Comparison of ENCODE assay signal across 9 mouse cellular contexts in the genomic region with DNA sequence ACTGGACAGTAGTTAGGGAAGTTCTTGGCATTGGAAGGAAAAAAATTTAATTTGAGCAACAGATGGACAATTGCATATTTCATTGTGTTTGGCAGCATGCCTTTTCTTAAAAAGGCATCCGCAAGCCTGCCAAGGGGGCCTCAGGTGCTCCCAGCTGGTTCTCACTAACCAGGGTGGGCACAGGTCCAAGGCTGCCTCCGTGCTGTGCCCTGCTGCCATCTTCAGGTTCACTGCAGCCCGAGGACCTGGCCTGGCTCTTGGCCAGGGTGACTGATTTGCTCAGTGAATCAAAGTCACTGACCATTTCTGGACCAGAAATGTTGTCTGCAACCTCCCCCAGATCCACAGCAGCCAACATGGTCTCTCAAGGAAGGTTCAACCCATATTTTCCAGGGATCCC.
DNase-seq lines count a peak whose midpoint lies in the region; ATAC-seq and TF ChIP-seq lines count a peak whose summit lies in the region.
"Had no signal": no experiment of that assay in that cellular context is flagged by ENCODE, and none has a peak within 500 bp of the region (broad histone marks: within the 10 kb centered on the region; RNA-seq: fewer than 3 reads in every experiment).

No protein-coding gene starts in this region.

- no peak overlapping the region for H3K4me3 ChIP-seq in hindbrain, embryonic 15.5 days
- no peak overlapping the region for H3K4me3 ChIP-seq in hindbrain, embryonic 13.5 days
- H3K4me3 ChIP-seq in forebrain, postnatal 0 days (ENCODE audit: low read depth, low read length), result no peak overlapping the region

- ATAC-seq in hindbrain, embryonic 15.5 days (ENCODE audit: low FRiP score, low read depth), result 0 out of 2 replicates have a peak, but pooled peaks have one; percentile 54
- no peak for ATAC-seq in hindbrain, embryonic 13.5 days (ENCODE audit: low FRiP score)
- no peak for ATAC-seq in forebrain, postnatal 0 days

- WGBS in hindbrain, embryonic 15.5 days, result 47% methylated on average over 3 of the region's 3 CpGs
- 43% methylated on average over 3 of the region's 3 CpGs for WGBS in hindbrain, embryonic 13.5 days
- WGBS in forebrain, postnatal 0 days, result 29% methylated on average over 3 of the region's 3 CpGs

- no peak for TF ChIP-seq CTCF in forebrain, postnatal 0 days (IDR thresholded peaks at IDR 0.05; ENCODE audit: low read depth)

- DNase-seq in ovary, postnatal 36 days (ENCODE audit: low spot score), result peak; percentile 20
- no peak for DNase-seq in ovary, adult 18-20 months (ENCODE audit: low spot score)
- DNase-seq in frontal cortex, postnatal 36 days (ENCODE audit: low spot score in 2 of 2), result peak; percentile 2 to 13
- peak; percentile 40 for DNase-seq in right cerebral cortex, postnatal 4 days
- no peak for DNase-seq in forebrain, postnatal 0 days
- DNase-seq in neural tube, embryonic 10.5 days (ENCODE audit: extremely low spot score, low spot score), result no peak

- H3K27me3 ChIP-seq in hindbrain, embryonic 15.5 days, result no peaks in the 10 kb centered on the region; the same call in 1 of the 2 replicates
- no peaks in the 10 kb centered on the region for H3K27me3 ChIP-seq in hindbrain, embryonic 13.5 days
- peaks cover 6% of the 10 kb centered on the region; the same call in 1 of the 2 replicates for H3K27me3 ChIP-seq in forebrain, postnatal 0 days (ENCODE audit: insufficient read depth, low read length)

- peaks cover 10% of the 10 kb centered on the region for H3K4me1 ChIP-seq in hindbrain, embryonic 15.5 days (replicated peaks)
- H3K4me1 ChIP-seq in hindbrain, embryonic 13.5 days (replicated peaks), result 0 out of 2 replicates have a peak, but pooled peaks cover 13% of the 10 kb centered on the region
- no peaks in the 10 kb centered on the region for H3K4me1 ChIP-seq in forebrain, postnatal 0 days (ENCODE audit: insufficient read depth)

- no peak overlapping the region for H3K4me2 ChIP-seq in hindbrain, embryonic 15.5 days
- H3K4me2 ChIP-seq in hindbrain, embryonic 13.5 days, result no peak overlapping the region
- H3K4me2 ChIP-seq in forebrain, postnatal 0 days (ENCODE audit: low read depth), result no peak overlapping the region

- no peaks in the 10 kb centered on the region for H3K36me3 ChIP-seq in hindbrain, embryonic 15.5 days
- H3K36me3 ChIP-seq in hindbrain, embryonic 13.5 days, result no peaks in the 10 kb centered on the region
- H3K36me3 ChIP-seq in forebrain, postnatal 0 days (ENCODE audit: insufficient read depth), result no peaks in the 10 kb centered on the region
- H3K36me3 ChIP-seq: G1E had no signal

- H3K27ac ChIP-seq in hindbrain, embryonic 15.5 days (replicated peaks), result no peak overlapping the region
- no peak overlapping the region for H3K27ac ChIP-seq in hindbrain, embryonic 13.5 days
- H3K27ac ChIP-seq in forebrain, postnatal 0 days (ENCODE audit: low read depth, low read length), result no peak overlapping the region

- H3K9ac ChIP-seq in hindbrain, embryonic 15.5 days, result no peak overlapping the region
- no peak overlapping the region for H3K9ac ChIP-seq in hindbrain, embryonic 13.5 days
- no peak overlapping the region for H3K9ac ChIP-seq in forebrain, postnatal 0 days

- no peaks in the 10 kb centered on the region for H3K9me3 ChIP-seq in hindbrain, embryonic 15.5 days
- no peaks in the 10 kb centered on the region for H3K9me3 ChIP-seq in hindbrain, embryonic 13.5 days
- no peaks in the 10 kb centered on the region for H3K9me3 ChIP-seq in forebrain, postnatal 0 days (ENCODE audit: low read length)

Comparison
In these comparisons a context has a peak if more than half of its experiments do, and no peak if none do; other contexts are left out.
1. DNase-seq: peak in ovary, postnatal 36 days (single experiment), frontal cortex, postnatal 36 days (2 of 2) and right cerebral cortex, postnatal 4 days (single experiment); none in ovary, adult 18-20 months (single experiment), forebrain, postnatal 0 days (single experiment) and neural tube, embryonic 10.5 days (single experiment).